Mouse (Mus musculus) forebrain, postnatal 0 days (tissue): ENCODE measurements around the gene Zmym6. TPM values are rescaled to one million over a fixed set of nuclear protein-coding genes. Genes with fewer than 3 reads are reported as not detected.

Experiments used
- ATAC-seq: fragments of 200-750 bp; cut with Nextera tagmentation; 2 replicates; pipeline ENCODE4 v1.8.0; 2017; ENCODE audit warnings: mild to moderate bottlenecking, moderate library complexity
- DNase-seq: peaks from one replicate; pipeline ENCODE4 v3.0.0-alpha.2; 2015
- H3K27ac ChIP-seq: fragments of 300-500 bp; sonication (generic); 2 replicates; pipeline ENCODE4 v1.5.1; 2014; ENCODE audit warnings: low read depth, mild to moderate bottlenecking, antibody characterized with exemption, low read length, moderate library complexity, mixed read lengths
- H3K27me3 ChIP-seq: fragments of 300-500 bp; sonication (generic); 2 replicates; pipeline ENCODE4 v1.6.1; 2014; ENCODE audit warnings: mild to moderate bottlenecking, low read length, mixed read lengths; ENCODE audit not compliant: insufficient read depth
- H3K36me3 ChIP-seq: fragments of 300-500 bp; sonication (generic); 2 replicates; pipeline ENCODE4 v1.6.1; 2014; ENCODE audit warnings: mild to moderate bottlenecking, moderate library complexity; ENCODE audit not compliant: insufficient read depth
- H3K4me1 ChIP-seq: fragments of 300-500 bp; sonication (generic); 2 replicates; pipeline ENCODE4 v1.6.1; 2014; ENCODE audit warnings: antibody characterized with exemption; ENCODE audit not compliant: insufficient read depth
- H3K4me2 ChIP-seq: fragments of 300-500 bp; sonication (generic); 2 replicates; pipeline ENCODE4 v1.6.1; 2014; ENCODE audit warnings: low read depth, mild to moderate bottlenecking, moderate library complexity
- H3K4me3 ChIP-seq: fragments of 300-500 bp; sonication (generic); 2 replicates; pipeline ENCODE4 v1.5.1; 2014; ENCODE audit warnings: low read depth, low read length, mixed read lengths
- H3K9ac ChIP-seq: fragments of 300-500 bp; sonication (generic); 2 replicates; pipeline ENCODE4 v1.6.1; 2014; ENCODE audit warnings: mild to moderate bottlenecking
- H3K9me3 ChIP-seq: fragments of 300-500 bp; sonication (generic); 2 replicates; pipeline ENCODE4 v1.6.1; 2016; ENCODE audit warnings: low read length
- CTCF ChIP-seq: sonication (generic); IDR thresholded peaks from 2 replicates; pipeline ENCODE4 v1.5.1; 2016; ENCODE audit warnings: antibody characterized with exemption, control low read depth, low read depth
- WGBS: fragments of 180-500 bp; shearing (Covaris S2); extraction: QIAGEN DNeasy Blood & Tissue Kit; methylation state at CpG from one replicate; pipeline ENCODE4 v1.1.7; 2014; 5-methylcytosine and 5-hydroxymethylcytosine counted together
- polyA plus RNA-seq: library from polyadenylated mRNA; unstranded; fragments of >200 nt; fragmentation: Nextera tagmentation; extraction: Ambion mirVana; gene quantifications from 2 replicates; pipeline ENCODE4 v1.2.1, GENCODE M21; 2015
- total RNA-seq: library from RNA; depleted of rRNA; stranded (reverse); fragments of >200 nt; gene quantifications from 2 replicates; pipeline ENCODE4 v1.2.3, GENCODE M21; 2014

Zmym6 gene
- total and polyA plus RNA-seq, 2 experiments from 2014 or later: 17.1 to 46.3 TPM

DNA sequence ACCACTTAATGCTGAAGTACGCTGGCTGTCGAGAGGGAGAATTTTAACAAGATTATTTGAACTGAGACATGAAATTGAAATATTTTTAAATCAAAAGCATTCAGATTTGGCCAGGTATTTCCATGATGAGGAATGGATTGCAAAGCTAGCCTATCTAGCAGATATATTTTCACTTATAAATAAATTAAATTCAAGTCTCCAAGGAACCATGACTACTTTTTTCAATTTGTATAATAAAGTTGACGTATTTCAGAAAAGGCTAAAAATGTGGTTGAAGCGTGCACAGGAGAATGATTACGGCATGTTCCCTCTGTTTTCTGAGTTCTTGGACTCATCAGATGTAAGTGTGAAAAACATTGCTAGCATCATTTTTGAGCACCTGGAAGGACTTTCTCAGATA, 46.2 kb downstream of the Zmym6 start, which contains the start of gene Tmem35b:
Tmem35b (plus strand) TSS at position 301 of the 400 bp plus-strand sequence.
- 95% methylated on average over 5 of the region's 5 CpGs for WGBS
- TF ChIP-seq CTCF: no peak
- H3K27ac ChIP-seq: no peak within 1 kb of the TSS
- DNase-seq (no peak), ATAC-seq (no peak)
- H3K27me3 ChIP-seq: no peaks in the 10 kb centered on the region
- H3K9ac ChIP-seq: no peak within 1 kb of the TSS
- H3K9me3 ChIP-seq: no peaks in the 10 kb centered on the region
- H3K36me3 ChIP-seq: peaks cover 10% of the 10 kb centered on the region
- no peak within 1 kb of the TSS for H3K4me3 ChIP-seq
- no peaks in the 10 kb centered on the region for H3K4me1 ChIP-seq
- no peak within 1 kb of the TSS for H3K4me2 ChIP-seq

DNA sequence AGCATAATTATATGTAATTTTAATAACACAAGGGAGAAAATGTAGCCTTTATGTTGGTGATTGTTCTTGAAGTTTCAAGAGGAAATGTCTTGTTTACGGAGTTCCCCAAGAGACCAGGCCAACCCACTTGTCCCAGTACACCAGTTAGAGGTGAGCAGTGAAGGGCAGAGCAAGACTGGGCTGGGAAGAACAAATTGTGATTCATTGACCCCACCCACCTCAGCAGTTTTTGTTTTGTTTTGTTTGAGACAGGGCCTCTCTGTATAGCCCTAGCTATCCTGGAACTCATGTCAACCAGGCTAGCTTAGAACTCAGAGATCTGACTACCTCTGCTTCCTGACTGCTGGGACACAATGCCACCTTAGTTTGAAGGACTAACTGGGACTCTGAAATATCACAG, 47.1 kb downstream of the Zmym6 start:
- DNase-seq: no peak
- no peak overlapping the region for H3K4me2 ChIP-seq
- H3K27ac ChIP-seq: no peak overlapping the region
- 88% methylated on average over 1 of the region's 1 CpGs for WGBS
- no peak overlapping the region for H3K9ac ChIP-seq
- TF ChIP-seq CTCF: no peak
- H3K4me3 ChIP-seq: no peak overlapping the region
- H3K9me3 ChIP-seq: no peaks in the 10 kb centered on the region
- H3K36me3 ChIP-seq: peaks cover 10% of the 10 kb centered on the region
- H3K27me3 ChIP-seq: no peaks in the 10 kb centered on the region
- ATAC-seq: no peak
- H3K4me1 ChIP-seq: no peaks in the 10 kb centered on the region

DNA sequence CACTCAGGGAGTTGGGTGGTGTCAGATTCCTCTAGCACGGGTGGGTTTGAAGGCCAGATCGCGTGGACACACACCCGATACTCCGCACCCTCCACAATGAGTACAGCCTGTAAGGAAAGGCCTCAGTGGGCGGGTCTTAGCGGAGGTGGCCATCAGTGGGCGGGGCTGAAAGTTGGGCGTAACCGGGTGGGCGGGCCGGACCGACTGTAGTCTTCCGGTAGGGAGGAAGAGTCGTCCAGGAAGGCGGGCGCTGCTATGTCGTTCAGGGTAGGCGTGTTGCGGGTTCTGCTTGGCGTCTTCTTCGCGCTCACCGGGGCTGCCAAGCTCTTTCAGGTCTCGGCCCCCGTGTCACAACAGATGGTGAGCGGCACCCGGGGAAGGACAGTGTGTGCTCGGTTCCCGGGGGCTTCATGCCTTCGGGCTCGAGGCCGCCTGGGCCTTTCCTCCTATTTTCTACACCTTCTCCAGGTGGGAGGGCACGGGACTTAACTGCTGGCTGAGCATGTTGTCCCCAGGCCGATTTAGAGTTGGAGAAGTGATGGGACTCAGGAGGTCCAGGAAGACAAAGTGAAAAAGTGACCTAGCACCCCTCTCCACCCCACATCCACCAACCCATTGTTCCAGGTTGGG, 48.8 kb downstream of the Zmym6 start:
- TF ChIP-seq CTCF: no peak
- H3K4me2 ChIP-seq: peak overlapping the region; percentile 67
- H3K9me3 ChIP-seq: no peaks in the 10 kb centered on the region
- 2% methylated on average over 35 of the region's 35 CpGs for WGBS
- no peak overlapping the region for H3K27ac ChIP-seq
- DNase-seq: peak; percentile 78
- H3K9ac ChIP-seq: peak overlapping the region; percentile 55
- ATAC-seq: peak; percentile 86
- peak overlapping the region; percentile 44 for H3K4me3 ChIP-seq
- peaks cover 9% of the 10 kb centered on the region for H3K36me3 ChIP-seq
- H3K27me3 ChIP-seq: no peaks in the 10 kb centered on the region
- no peaks in the 10 kb centered on the region for H3K4me1 ChIP-seq

DNA sequence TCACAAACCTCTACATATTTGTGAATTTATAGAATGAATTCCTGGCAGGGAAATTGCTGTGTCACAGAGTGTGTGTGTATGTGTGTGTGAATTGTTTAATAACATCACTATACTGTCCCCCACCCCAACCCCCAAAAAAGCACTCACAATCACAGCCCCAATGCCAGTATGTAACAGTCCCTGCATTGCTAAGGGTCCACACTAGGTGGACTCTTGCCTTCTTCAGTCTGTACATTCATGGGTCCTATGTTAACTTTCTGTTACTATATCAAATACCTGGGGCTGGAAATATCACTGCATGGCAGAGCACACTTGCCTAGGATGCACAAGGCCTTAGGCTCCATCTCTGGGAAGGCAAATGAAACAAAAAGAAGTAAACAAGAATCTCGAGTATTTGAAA, 57.5 kb downstream of the Zmym6 start:
- no peaks in the 10 kb centered on the region for H3K36me3 ChIP-seq
- no peaks in the 10 kb centered on the region for H3K9me3 ChIP-seq
- TF ChIP-seq CTCF: peak; percentile 38
- no peak overlapping the region for H3K9ac ChIP-seq
- H3K4me3 ChIP-seq: no peak overlapping the region
- DNase-seq: no peak
- no peaks in the 10 kb centered on the region for H3K4me1 ChIP-seq
- ATAC-seq: no peak
- H3K4me2 ChIP-seq: no peak overlapping the region
- WGBS: 57% methylated on average over 1 of the region's 1 CpGs
- H3K27me3 ChIP-seq: no peaks in the 10 kb centered on the region
- no peak overlapping the region for H3K27ac ChIP-seq

DNA sequence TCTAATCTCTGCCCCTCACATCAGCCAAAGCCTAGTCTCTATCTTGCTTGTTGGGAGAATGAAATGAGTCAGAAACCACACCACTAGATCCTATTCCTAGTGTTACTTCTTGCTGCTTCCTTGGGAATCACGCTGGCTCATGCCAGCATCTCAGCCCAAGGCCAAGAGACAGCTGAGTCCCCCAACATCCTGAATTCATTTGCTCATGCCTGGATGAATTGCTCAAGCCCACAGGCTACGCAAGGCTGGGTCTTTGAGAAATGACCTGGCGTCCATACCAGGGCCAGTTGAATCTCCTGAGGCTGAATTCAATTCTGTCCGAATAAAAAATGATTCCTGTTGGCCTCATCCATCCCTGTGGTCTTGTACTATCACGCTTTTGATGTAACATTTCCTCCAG, 60.4 kb downstream of the Zmym6 start:
- Histone ChIP-seq H3K36me3 (no peaks in the 10 kb centered on the region), H3K4me3 (no peak overlapping the region), H3K27me3 (no peaks in the 10 kb centered on the region), H3K4me2 (no peak overlapping the region), H3K9ac (no peak overlapping the region), H3K9me3 (no peaks in the 10 kb centered on the region), H3K4me1 (no peaks in the 10 kb centered on the region), H3K27ac (no peak overlapping the region)
- WGBS: 83% methylated on average over 5 of the region's 5 CpGs
- no peak for DNase-seq
- no peak for TF ChIP-seq CTCF
- ATAC-seq: no peak

DNA sequence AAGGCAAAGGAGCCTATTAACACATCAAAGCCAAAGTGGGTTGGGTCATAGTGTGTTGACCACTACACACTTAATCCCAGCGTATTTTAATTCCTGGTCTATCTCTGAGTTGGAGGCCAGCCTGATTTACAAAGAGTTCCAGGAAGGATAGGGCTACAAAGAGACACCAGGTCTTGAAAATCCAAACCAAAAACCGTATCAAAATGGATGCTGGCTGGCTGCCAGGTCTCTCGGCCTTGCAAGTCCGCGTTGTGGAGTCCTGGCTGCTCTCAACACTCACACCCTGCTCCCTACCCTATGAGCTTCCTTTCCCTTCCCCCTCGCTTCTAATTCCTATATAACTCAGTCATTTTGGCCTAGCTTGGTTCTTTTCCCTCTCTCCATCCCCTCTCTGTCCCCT, 61.3 kb downstream of the Zmym6 start:
- no peak for DNase-seq
- Histone ChIP-seq H3K4me2 (no peak overlapping the region), H3K36me3 (no peaks in the 10 kb centered on the region), H3K9ac (no peak overlapping the region), H3K4me3 (no peak overlapping the region), H3K9me3 (no peaks in the 10 kb centered on the region), H3K27ac (no peak overlapping the region), H3K4me1 (no peaks in the 10 kb centered on the region), H3K27me3 (no peaks in the 10 kb centered on the region)
- TF ChIP-seq CTCF: no peak
- ATAC-seq: no peak
- 21% methylated on average over 6 of the region's 6 CpGs for WGBS

DNA sequence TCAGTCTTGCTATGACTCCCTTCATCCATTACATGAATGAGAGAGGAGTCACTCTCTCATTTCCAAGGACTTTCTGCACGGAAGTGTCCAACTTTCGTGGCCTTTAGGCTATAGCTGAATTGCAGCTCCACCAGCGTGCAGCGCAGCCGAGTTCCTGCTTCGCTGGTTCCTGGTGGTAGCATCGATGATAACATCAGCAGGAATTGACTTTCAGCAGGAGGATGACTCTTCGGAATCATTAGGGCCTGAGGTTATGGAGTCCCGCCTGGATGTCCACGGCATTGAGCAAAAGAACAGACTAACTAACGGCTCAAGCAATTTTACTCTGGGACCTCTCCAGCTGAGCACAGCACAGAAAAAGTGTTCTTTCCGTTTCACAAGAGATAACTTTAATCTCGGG, 72.8 kb downstream of the Zmym6 start:
- no peaks in the 10 kb centered on the region for H3K4me1 ChIP-seq
- no peaks in the 10 kb centered on the region for H3K27me3 ChIP-seq
- no peak for ATAC-seq
- H3K9me3 ChIP-seq: no peaks in the 10 kb centered on the region
- TF ChIP-seq CTCF: no peak
- WGBS: 82% methylated on average over 13 of the region's 13 CpGs
- no peak overlapping the region for H3K4me2 ChIP-seq
- DNase-seq: no peak
- no peaks in the 10 kb centered on the region for H3K36me3 ChIP-seq
- H3K4me3 ChIP-seq: no peak overlapping the region
- no peak overlapping the region for H3K27ac ChIP-seq
- no peak overlapping the region for H3K9ac ChIP-seq
